ENCODE assay signal across 7 mouse cellular contexts in genomic region chr14:46880935-46881334, GRCm38 (mm10). TPM values are rescaled to one million over a fixed set of nuclear protein-coding genes. Genes with fewer than 3 reads are reported as not detected.
A peak's percentile ranks its signal among the peaks of the same experiment; 100 is the strongest.
DNase-seq lines count a peak whose midpoint lies in the region; ATAC-seq and TF ChIP-seq lines count a peak whose summit lies in the region.

No protein-coding gene starts in this region.

- no peaks in the 10 kb centered on the region for H3K9me3 ChIP-seq in kidney, postnatal 0 days (replicated peaks; ENCODE audit: low read length)
- no peaks in the 10 kb centered on the region for H3K9me3 ChIP-seq in lung, embryonic 16.5 days (ENCODE audit: control insufficient read depth, low read length)

- no peak overlapping the region for H3K4me3 ChIP-seq in kidney, postnatal 0 days (replicated peaks; ENCODE audit: low read depth, low read length)
- H3K4me3 ChIP-seq in lung, embryonic 16.5 days (ENCODE audit: low read length) = no peak overlapping the region

- H3K27ac ChIP-seq in kidney, postnatal 0 days = no peak overlapping the region
- H3K27ac ChIP-seq in lung, embryonic 16.5 days (ENCODE audit: low read length) = no peak overlapping the region

- no peaks in the 10 kb centered on the region for H3K27me3 ChIP-seq in kidney, postnatal 0 days (ENCODE audit: insufficient read depth, low read length)
- H3K27me3 ChIP-seq in lung, embryonic 16.5 days (ENCODE audit: control insufficient read depth, insufficient read depth, low read depth, low read length) = no peaks in the 10 kb centered on the region

- 11% methylated on average over 10 of the region's 10 CpGs for WGBS in kidney, postnatal 0 days
- WGBS in lung, embryonic 16.5 days = 4% methylated on average over 10 of the region's 10 CpGs

- H3K4me1 ChIP-seq in kidney, postnatal 0 days (replicated peaks; ENCODE audit: insufficient read depth, low read length) = 0 out of 2 replicates have a peak, but pooled peaks cover 7% of the 10 kb centered on the region
- H3K4me1 ChIP-seq in lung, embryonic 16.5 days (replicated peaks; ENCODE audit: control insufficient read depth, insufficient read depth, low read length) = peaks cover 8% of the 10 kb centered on the region; the same call in 1 of the 2 replicates

- peak; percentile 66 for ATAC-seq in CD4-positive, CD25-positive, alpha-beta regulatory T cell, adult 4 months
- no peak for ATAC-seq in kidney, postnatal 0 days (replicated peaks; ENCODE audit: low FRiP score, low read depth)
- ATAC-seq in lung, embryonic 16.5 days (ENCODE audit: low read depth) = no peak

- DNase-seq in Muller cell, postnatal 12 days (ENCODE audit: inconsistent ontology term) = peak; percentile 55
- peak; percentile 58 to 64 for DNase-seq in cerebellum, postnatal 36 days
- DNase-seq in heart, adult 9 months (ENCODE audit: low spot score in 2 of 2) = peak; percentile 65 to 74
- DNase-seq in kidney, postnatal 0 days (ENCODE audit: low spot score) = peak; percentile 87
- peak; percentile 40 for DNase-seq in right cerebral cortex, postnatal 25 days

- H3K36me3 ChIP-seq in kidney, postnatal 0 days (ENCODE audit: insufficient read depth, low read length) = no peaks in the 10 kb centered on the region
- H3K36me3 ChIP-seq in lung, embryonic 16.5 days (ENCODE audit: control insufficient read depth, insufficient read depth, low read length) = no peaks in the 10 kb centered on the region

- H3K4me2 ChIP-seq in kidney, postnatal 0 days (ENCODE audit: low read length) = peak overlapping the region; percentile 95
- H3K4me2 ChIP-seq in lung, embryonic 16.5 days (ENCODE audit: low read depth, low read length) = peak overlapping the region; percentile 95

- peak; percentile 86 for TF ChIP-seq CTCF in kidney, postnatal 0 days (IDR thresholded peaks at IDR 0.05; ENCODE audit: low read depth)

- H3K9ac ChIP-seq in kidney, postnatal 0 days (ENCODE audit: low read depth, low read length) = no peak overlapping the region
- H3K9ac ChIP-seq in lung, embryonic 16.5 days (ENCODE audit: low read length) = no peak overlapping the region

RNA-seq across cellular contexts. Expression of gene Samd4, which starts 1.7 kb away (rescaled TPM):
- polyA plus RNA-seq in CD4-positive, CD25-positive, alpha-beta regulatory T cell, adult 4 months (2017; shearing (Covaris generic)) = not detected
- 4.4 and 5.2 TPM in 2 replicates for polyA plus RNA-seq in kidney, postnatal 0 days (2015; fragmentation: Nextera tagmentation; extraction: Ambion mirVana)
- polyA plus RNA-seq in lung, embryonic 16.5 days (2015; fragmentation: Nextera tagmentation; extraction: Ambion mirVana) = 6.2 and 6.6 TPM in 2 replicates

RNA-seq across cellular contexts. Expression of gene Cgrrf1, which starts 49.0 kb away (rescaled TPM):
- polyA plus RNA-seq in CD4-positive, CD25-positive, alpha-beta regulatory T cell, adult 4 months (2017; shearing (Covaris generic)) = 10 to 100 TPM in 1 of 2 experiments, 1 to 10 TPM in 1; 7.4 to 10.1 TPM
- polyA plus RNA-seq in kidney, postnatal 0 days (2015; fragmentation: Nextera tagmentation; extraction: Ambion mirVana) = 41.9 and 44.0 TPM in 2 replicates
- 48.1 and 49.0 TPM in 2 replicates for polyA plus RNA-seq in lung, embryonic 16.5 days (2015; fragmentation: Nextera tagmentation; extraction: Ambion mirVana)

RNA-seq across cellular contexts. Expression of gene Gmfb, which starts 58.9 kb away (rescaled TPM):
- 10 to 100 TPM; 94.7 to 96.2 TPM for polyA plus RNA-seq in CD4-positive, CD25-positive, alpha-beta regulatory T cell, adult 4 months (2017; shearing (Covaris generic))
- polyA plus RNA-seq in kidney, postnatal 0 days (2015; fragmentation: Nextera tagmentation; extraction: Ambion mirVana) = 58.3 and 70.3 TPM in 2 replicates
- 68.6 and 74.9 TPM in 2 replicates for polyA plus RNA-seq in lung, embryonic 16.5 days (2015; fragmentation: Nextera tagmentation; extraction: Ambion mirVana)
